Mouse (Mus musculus) T-helper 1 cell (primary cell): ENCODE measurements around the gene Syap1.
"Not testable (repeated sequence)": the region's sequence is repeated elsewhere in the genome, so short reads cannot be mapped to it uniquely, and the experiment has no call there.

ENCODE experiments used
- in situ Hi-C: fragments of 300-600 bp; cut with MboI, MseI; formaldehyde crosslinking; loops from one replicate; pipeline ENCODE4 v1.15.1; 2025; ENCODE audit warnings: high pct_unique_total_duplicates

Gene Syap1

DNA sequence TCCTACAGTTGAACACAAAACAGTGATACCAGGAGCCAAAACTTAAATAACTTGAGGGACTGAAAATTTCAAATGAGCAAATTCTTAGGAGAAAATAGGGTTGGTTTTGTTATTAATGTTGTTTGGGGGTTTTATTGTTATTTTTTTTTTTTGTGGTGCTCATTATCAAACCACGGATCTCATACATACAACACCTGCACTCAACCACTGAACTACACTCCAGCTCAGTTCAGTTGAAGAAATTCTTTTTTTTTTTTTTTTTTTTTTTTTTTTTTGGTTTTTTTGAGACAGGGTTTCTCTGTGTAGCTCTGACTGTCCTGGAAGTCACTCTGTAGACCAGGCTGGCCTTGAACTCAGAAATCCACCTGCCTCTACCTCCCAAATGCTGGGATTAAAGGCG, 57.9 kb downstream of the Syap1 start:
- in situ Hi-C loops: not testable (repeated sequence)

DNA sequence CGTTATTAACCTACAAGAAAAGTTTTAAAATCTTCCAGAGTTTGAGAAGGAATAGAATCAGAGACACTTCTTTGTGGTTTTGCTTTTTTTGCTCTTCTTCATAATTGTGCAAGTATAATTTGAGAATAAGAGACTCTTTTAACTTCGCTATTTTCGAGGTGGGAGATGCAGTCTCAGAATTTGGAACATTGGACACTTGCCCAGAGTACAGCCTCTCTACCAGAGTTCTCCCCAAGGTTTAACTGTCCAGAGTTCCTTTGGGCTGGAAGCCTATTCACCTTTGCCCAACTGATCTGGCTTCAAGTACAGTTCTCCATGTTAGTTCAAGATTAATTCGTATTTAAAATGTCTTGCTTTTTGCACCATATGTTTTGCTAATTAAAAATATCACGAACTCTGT, 58.5 kb downstream of the Syap1 start:
- in situ Hi-C loops: no loop called here

DNA sequence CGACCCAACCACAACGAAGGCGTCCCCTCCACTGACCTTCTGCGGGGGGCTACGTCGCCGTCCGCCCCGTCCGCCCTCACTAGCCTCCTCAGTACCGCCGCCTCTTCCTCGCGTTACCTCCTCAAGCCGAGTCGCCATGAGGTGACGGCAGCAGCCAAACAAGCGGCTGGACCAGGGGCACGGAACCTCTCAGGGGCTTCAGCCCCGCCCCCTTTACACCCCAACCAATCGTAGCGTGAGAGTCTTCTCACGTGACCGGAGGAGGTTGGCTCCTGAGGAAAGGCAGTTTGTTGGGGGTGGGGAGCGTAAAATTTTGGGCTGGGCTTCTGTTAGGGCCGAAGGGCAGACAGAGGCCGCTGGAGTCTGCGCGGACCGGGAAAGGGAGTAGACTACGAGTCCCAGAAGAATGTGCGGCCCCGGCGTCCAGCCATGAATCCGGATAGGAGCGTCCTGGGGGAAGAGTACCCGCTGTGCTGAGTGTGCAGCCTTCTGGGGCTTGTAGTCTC, 59.0 kb downstream of the Syap1 start, which contains the start of gene Txlng:
Gene Txlng (minus strand): TSS at position 252 of the 506 bp plus-strand sequence.
- in situ Hi-C loops: no loop called here

DNA sequence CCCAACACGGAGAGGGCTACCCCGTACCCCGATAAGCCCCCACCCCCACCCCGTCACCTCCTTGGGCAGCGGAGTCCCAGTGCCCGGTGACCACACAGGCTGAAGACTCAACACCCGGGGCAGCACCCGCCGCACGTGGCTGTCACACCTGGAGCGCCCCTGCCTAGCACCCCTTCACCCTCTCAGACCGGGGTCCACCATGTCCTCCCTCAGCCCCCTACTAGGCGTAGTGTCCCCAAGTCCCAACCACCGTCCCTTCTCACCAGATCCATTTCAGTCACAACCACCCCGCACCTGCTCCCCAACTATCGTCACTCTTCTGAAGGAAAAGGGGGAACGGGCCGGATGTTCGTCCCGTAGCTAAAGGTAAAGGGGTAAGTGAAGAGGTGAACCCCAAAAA, 59.5 kb downstream of the Syap1 start:
- in situ Hi-C loops: no loop called here

DNA sequence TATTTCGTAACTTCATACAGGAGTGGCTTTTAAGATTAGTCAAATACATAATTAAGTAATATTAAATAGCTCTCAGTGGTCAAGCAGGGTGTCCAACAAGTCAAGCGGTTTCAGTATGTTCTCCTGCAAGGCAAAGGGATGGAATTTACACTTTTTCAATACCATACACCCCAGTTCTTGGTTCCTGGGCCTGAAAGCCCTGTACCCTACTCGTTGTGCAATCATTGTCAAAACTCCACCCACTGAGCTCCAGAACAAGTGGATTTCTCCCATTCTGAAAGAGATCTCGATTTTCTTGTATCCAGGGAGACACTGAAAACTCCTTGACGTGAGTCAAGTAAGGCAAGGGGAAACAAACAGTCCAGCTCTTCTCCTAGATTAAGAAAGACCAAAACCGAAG, 60.2 kb downstream of the Syap1 start:
- in situ Hi-C loops: no loop called here
